Mouse (Mus musculus) megakaryocyte, embryonic 14.5 days (primary cell): ENCODE results near the gene Aif1l.
"Not testable (repeated sequence)": the region's sequence is repeated elsewhere in the genome, so short reads cannot be mapped to it uniquely, and the experiment has no call there.

Source experiments
- FLI1 ChIP-seq: IDR thresholded peaks from 2 replicates; pipeline ENCODE4 v1.6.1; 2012; ENCODE audit warnings: low read length, inconsistent platforms, mixed read lengths
- GATA1 ChIP-seq: IDR thresholded peaks from 3 replicates; pipeline ENCODE4 v1.6.1; 2012; ENCODE audit warnings: mixed read lengths, low read length, inconsistent platforms, borderline replicate concordance

- not testable (repeated sequence) for TF ChIP-seq GATA1, FLI1
Observed at GRCm38 (mm10) chr2:31914213-31914612, 35.7 kb upstream of the Aif1l start.
